Comparison of ENCODE assay signal across 8 mouse cellular contexts in the genomic region with DNA sequence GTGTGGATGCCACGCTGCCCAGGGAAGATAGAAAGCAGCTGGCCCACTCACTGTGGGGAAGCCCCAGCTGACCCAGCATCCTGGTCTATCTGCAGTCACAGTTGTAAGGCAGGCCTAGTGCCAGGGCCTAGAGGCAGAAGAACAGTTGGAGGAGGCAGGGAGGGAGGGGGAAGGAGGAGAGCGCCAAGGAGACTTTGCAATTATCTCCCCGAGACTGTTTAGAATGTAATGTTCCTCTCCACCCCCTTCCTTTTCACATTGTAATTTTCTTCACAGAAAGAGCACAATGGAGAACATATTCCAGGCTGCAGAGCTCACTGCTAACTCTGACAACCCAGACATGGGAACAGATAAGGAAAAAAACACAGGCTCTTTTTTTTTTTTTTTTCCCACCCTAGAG.
DNase-seq lines count a peak whose midpoint lies in the region; ATAC-seq lines count a peak whose summit lies in the region.

No protein-coding gene starts in this region.

- H3K9me3 ChIP-seq in midbrain, embryonic 11.5 days (ENCODE audit: control insufficient read depth, low read length): no peaks in the 10 kb centered on the region

- H3K4me3 ChIP-seq in midbrain, embryonic 11.5 days (ENCODE audit: low read depth, low read length): no peak overlapping the region

- WGBS in midbrain, embryonic 11.5 days: 40% methylated on average over 3 of the region's 3 CpGs

- 0 out of 2 replicates have a peak, but pooled peaks cover 3% of the 10 kb centered on the region for H3K4me1 ChIP-seq in midbrain, embryonic 11.5 days (ENCODE audit: control insufficient read depth, insufficient read depth, low read length)

- DNase-seq in NIH3T3 (ENCODE audit: low read depth): peak; percentile 14
- DNase-seq in cerebellum, adult 9-10 months: peak; percentile 68
- peak; percentile 77 for DNase-seq in gonadal fat pad, adult 2 months (ENCODE audit: low read depth)
- peak; percentile 54 to 64 for DNase-seq in layer of hippocampus, adult 8-10 months (ENCODE audit: low spot score in 2 of 2)
- no peak for DNase-seq in midbrain, embryonic 11.5 days (ENCODE audit: low spot score, missing footprints)
- peak; percentile 81 for DNase-seq in testis, postnatal 14 days (ENCODE audit: low spot score)
- no peak for DNase-seq in thymus, postnatal 0 days (ENCODE audit: low spot score)
- no peak for DNase-seq in embryo, embryonic 9.5 days (ENCODE audit: extremely low spot score)

- H3K27ac ChIP-seq in midbrain, embryonic 11.5 days (ENCODE audit: low read depth, low read length): no peak overlapping the region

- H3K4me2 ChIP-seq in midbrain, embryonic 11.5 days: no peak overlapping the region

- H3K36me3 ChIP-seq in midbrain, embryonic 11.5 days (ENCODE audit: control insufficient read depth, insufficient read depth, low read length): no peaks in the 10 kb centered on the region

- peak; percentile 61; the same call in 1 of the 2 replicates for ATAC-seq in midbrain, embryonic 11.5 days (ENCODE audit: low FRiP score)

- H3K27me3 ChIP-seq in midbrain, embryonic 11.5 days (ENCODE audit: control insufficient read depth, insufficient read depth, low read length): no peaks in the 10 kb centered on the region

- H3K9ac ChIP-seq in midbrain, embryonic 11.5 days (ENCODE audit: low read length): no peak overlapping the region; the same call in 1 of the 2 replicates

Comparison
In these comparisons a context has a peak if more than half of its experiments do, and no peak if none do; other contexts are left out.
1. DNase-seq: peak in NIH3T3 (single experiment), cerebellum, adult 9-10 months (single experiment), gonadal fat pad, adult 2 months (single experiment), layer of hippocampus, adult 8-10 months (2 of 2) and testis, postnatal 14 days (single experiment); none in midbrain, embryonic 11.5 days (single experiment), thymus, postnatal 0 days (single experiment) and embryo, embryonic 9.5 days (single experiment).